Mouse (Mus musculus): ENCODE measurements at regions not wholly inside any gene's neighbourhood (a gene's known extent, or its start where the extent isn't known, plus 50 kb on each side); places are given as distances from the start of the nearest gene placed in this dataset.

- no peak for DNase-seq (ENCODE audit: extremely low spot score in 1 of 2, low spot score in 2 of 2)
- H3K27ac ChIP-seq: no peak overlapping the region
- TF ChIP-seq CTCF (IDR thresholded peaks at IDR 0.05): no peak
- intact Hi-C loops (cut with DNase I): no loop called here
- no peak overlapping the region for H3K4me3 ChIP-seq
Measured at GRCm38 (mm10) chr19:14880818-14881217, 283.0 kb upstream of the Tle4 start.

- Histone ChIP-seq H3K4me3 (no peak overlapping the region), H3K27ac (no peak overlapping the region)
- no peak for TF ChIP-seq CTCF (IDR thresholded peaks at IDR 0.05)
- intact Hi-C loops (cut with DNase I): loop anchor here (5.0 kb wide), 1 partner anchor 277 kb away; the partner anchor contains the start of gene Tle4
- DNase-seq (ENCODE audit: extremely low spot score in 1 of 2, low spot score in 2 of 2): no peak
Measured at GRCm38 (mm10) chr19:14873986-14874385, 276.1 kb upstream of the Tle4 start.

GRCm38 (mm10) chr19:14871178-14871867 is 273.5 kb upstream of the Tle4 start:
- no peak overlapping the region for H3K4me3 ChIP-seq
- intact Hi-C loops (cut with DNase I): loop anchor here (5.0 kb wide), 1 partner anchor 274 kb away; the partner anchor contains the start of gene Tle4
- H3K27ac ChIP-seq: no peak overlapping the region

GRCm38 (mm10) chr19:14862654-14863468 is 265.0 kb upstream of the Tle4 start:
- no peak overlapping the region for H3K27ac ChIP-seq
- no peak overlapping the region for H3K4me3 ChIP-seq
- intact Hi-C loops (cut with DNase I): no loop called here
- no peak for DNase-seq (ENCODE audit: extremely low spot score in 1 of 2, low spot score in 2 of 2)
- TF ChIP-seq CTCF (IDR thresholded peaks at IDR 0.05): no peak

More at GRCm38 (mm10) chr19:14871178-14871867, 273.5 kb upstream of the Tle4 start:
- DNase-seq (ENCODE audit: extremely low spot score in 1 of 2, low spot score in 2 of 2): peak in 1 of 2 experiments; percentile 9
- no peak for TF ChIP-seq CTCF (IDR thresholded peaks at IDR 0.05)

GRCm38 (mm10) chr19:14855036-14855435 is 257.2 kb upstream of the Tle4 start:
- intact Hi-C loops (cut with DNase I): no loop called here
- Histone ChIP-seq H3K27ac (no peak overlapping the region), H3K4me3 (no peak overlapping the region)
- TF ChIP-seq CTCF (IDR thresholded peaks at IDR 0.05): no peak
- DNase-seq (ENCODE audit: extremely low spot score in 1 of 2, low spot score in 2 of 2): no peak

- H3K27ac ChIP-seq: no peak overlapping the region
- H3K4me3 ChIP-seq: no peak overlapping the region
- TF ChIP-seq CTCF (IDR thresholded peaks at IDR 0.05): no peak
- no peak for DNase-seq (ENCODE audit: extremely low spot score in 1 of 2, low spot score in 2 of 2)
- intact Hi-C loops (cut with DNase I): no loop called here
Measured at GRCm38 (mm10) chr19:14853416-14853815, 255.6 kb upstream of the Tle4 start.

- H3K27ac ChIP-seq: no peak overlapping the region
- DNase-seq (ENCODE audit: extremely low spot score in 1 of 2, low spot score in 2 of 2): no peak
- TF ChIP-seq CTCF (IDR thresholded peaks at IDR 0.05): no peak
- intact Hi-C loops (cut with DNase I): no loop called here
- no peak overlapping the region for H3K4me3 ChIP-seq
Measured at GRCm38 (mm10) chr19:14849561-14849960, 251.7 kb upstream of the Tle4 start.

GRCm38 (mm10) chr19:14847120-14847519 is 249.3 kb upstream of the Tle4 start:
- no peak for TF ChIP-seq CTCF (IDR thresholded peaks at IDR 0.05)
- Histone ChIP-seq H3K27ac (no peak overlapping the region), H3K4me3 (no peak overlapping the region)
- no peak for DNase-seq (ENCODE audit: extremely low spot score in 1 of 2, low spot score in 2 of 2)
- intact Hi-C loops (cut with DNase I): no loop called here

GRCm38 (mm10) chr19:14835629-14836028 is 237.8 kb upstream of the Tle4 start:
- Histone ChIP-seq H3K27ac (no peak overlapping the region), H3K4me3 (no peak overlapping the region)
- no peak for TF ChIP-seq CTCF (IDR thresholded peaks at IDR 0.05)
- DNase-seq (ENCODE audit: extremely low spot score in 1 of 2, low spot score in 2 of 2): no peak
- intact Hi-C loops (cut with DNase I): no loop called here

GRCm38 (mm10) chr19:14816354-14816753 is 218.5 kb upstream of the Tle4 start:
- Histone ChIP-seq H3K27ac (no peak overlapping the region), H3K4me3 (no peak overlapping the region)
- intact Hi-C loops (cut with DNase I): no loop called here
- DNase-seq (ENCODE audit: extremely low spot score in 1 of 2, low spot score in 2 of 2): no peak
- TF ChIP-seq CTCF (IDR thresholded peaks at IDR 0.05): no peak

GRCm38 (mm10) chr19:14806787-14807186 is 208.9 kb upstream of the Tle4 start:
- no peak overlapping the region for H3K4me3 ChIP-seq
- intact Hi-C loops (cut with DNase I): no loop called here
- no peak for TF ChIP-seq CTCF (IDR thresholded peaks at IDR 0.05)
- no peak overlapping the region for H3K27ac ChIP-seq
- DNase-seq (ENCODE audit: extremely low spot score in 1 of 2, low spot score in 2 of 2): no peak

GRCm38 (mm10) chr19:14802909-14803650 is 205.2 kb upstream of the Tle4 start:
- Histone ChIP-seq H3K27ac (no peak overlapping the region), H3K4me3 (no peak overlapping the region)
- no peak for DNase-seq (ENCODE audit: extremely low spot score in 1 of 2, low spot score in 2 of 2)
- intact Hi-C loops (cut with DNase I): no loop called here
- no peak for TF ChIP-seq CTCF (IDR thresholded peaks at IDR 0.05)
